Mouse (Mus musculus) CD4-positive naive resting alpha-beta T cell, adult 76 days (primary cell): ENCODE measurements around the gene Scgb2b12. TPM values are rescaled to one million over a fixed set of nuclear protein-coding genes. Genes with fewer than 3 reads are reported as not detected.

Experiments
- total RNA-seq: library from RNA; stranded (reverse); gene quantifications from one replicate; pipeline ENCODE4 v1.2.4, GENCODE M21; 2023

Scgb2b12 gene
- total RNA-seq: not detected

DNA sequence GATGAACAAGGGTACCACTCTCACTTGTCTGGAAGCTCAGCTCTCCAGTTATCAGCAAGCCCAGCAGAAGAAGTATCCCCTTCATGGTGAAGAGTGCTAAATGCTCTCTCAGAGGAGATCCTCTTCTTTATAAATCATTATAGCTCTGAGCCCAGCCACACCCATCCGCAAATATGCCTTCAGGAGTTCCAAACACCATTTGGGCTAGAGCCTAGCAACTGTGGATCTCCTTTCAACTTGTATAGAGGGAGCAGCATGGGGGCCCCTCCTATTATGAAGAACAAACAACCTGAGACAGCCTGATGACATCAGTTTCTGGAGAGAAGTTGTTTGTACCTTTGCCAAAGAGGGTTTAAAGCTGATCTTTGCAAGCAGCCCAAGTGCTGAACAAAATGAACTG is at the start of gene Scgb2b12:
Gene Scgb2b12 (minus strand): TSS at position 101 of the 400 bp plus-strand sequence.

DNA sequence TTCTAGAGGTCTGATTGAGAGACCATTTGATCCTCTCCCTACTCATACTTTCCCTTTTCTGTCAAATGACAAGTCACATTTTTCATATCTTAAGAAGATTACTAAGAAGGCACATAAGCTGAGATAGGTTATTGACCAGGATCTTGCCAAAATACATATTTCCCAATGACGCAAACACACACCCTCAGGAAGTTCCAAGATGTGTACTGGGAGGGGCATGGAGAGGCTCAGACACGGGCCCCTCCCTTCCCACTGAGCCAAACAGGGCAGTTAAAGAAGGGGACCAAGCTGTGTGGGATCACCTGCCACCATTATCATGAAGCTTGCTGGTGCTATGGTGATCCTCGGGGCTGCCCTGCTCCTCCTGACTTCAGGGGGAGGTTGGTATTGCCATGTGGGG is 6.8 kb upstream of the Scgb2b12 start, which contains the start of gene Scgb1b12:
Gene Scgb1b12 (plus strand): TSS at position 301 of the 400 bp plus-strand sequence.

Other genes starting within 250 kb of the Scgb2b12 start
- gene Scgb1b10, start 226.4 kb downstream of the Scgb2b12 start, total RNA-seq: not detected
- gene Scgb2b11, start 116.1 kb downstream of the Scgb2b12 start, total RNA-seq: not detected
- gene Scgb1b11, start 104.4 kb downstream of the Scgb2b12 start, total RNA-seq: not detected
- gene Scgb1b12, start 6.9 kb upstream of the Scgb2b12 start, total RNA-seq: not detected
- not detected for gene Scgb1b29, start 114.3 kb upstream of the Scgb2b12 start, total RNA-seq